Mouse (Mus musculus): ENCODE data around the gene Mavs. TPM values are rescaled to one million over a fixed set of nuclear protein-coding genes. Genes with fewer than 3 reads are reported as not detected.

Mavs gene
- total RNA-seq (2021): 1 to 10 TPM; 6.7 to 6.9 TPM
- long read RNA-seq, experiment 1, transcript Mavs-201 (7 exons, 2,867 nt): major isoform, 15 of 23 reads
- long read RNA-seq, experiment 1, partial matches to known transcripts: 4 of 23 reads
- long read RNA-seq, experiment 1, other reads (novel, unspliced or antisense): 4 of 23 reads
- long read RNA-seq, experiment 2, transcript Mavs-201 (7 exons, 2,867 nt): major isoform, 8 of 13 reads
- long read RNA-seq, experiment 2, partial matches to known transcripts: 1 of 13 reads
- long read RNA-seq, experiment 2, other reads (novel, unspliced or antisense): 1 of 13 reads

DNA sequence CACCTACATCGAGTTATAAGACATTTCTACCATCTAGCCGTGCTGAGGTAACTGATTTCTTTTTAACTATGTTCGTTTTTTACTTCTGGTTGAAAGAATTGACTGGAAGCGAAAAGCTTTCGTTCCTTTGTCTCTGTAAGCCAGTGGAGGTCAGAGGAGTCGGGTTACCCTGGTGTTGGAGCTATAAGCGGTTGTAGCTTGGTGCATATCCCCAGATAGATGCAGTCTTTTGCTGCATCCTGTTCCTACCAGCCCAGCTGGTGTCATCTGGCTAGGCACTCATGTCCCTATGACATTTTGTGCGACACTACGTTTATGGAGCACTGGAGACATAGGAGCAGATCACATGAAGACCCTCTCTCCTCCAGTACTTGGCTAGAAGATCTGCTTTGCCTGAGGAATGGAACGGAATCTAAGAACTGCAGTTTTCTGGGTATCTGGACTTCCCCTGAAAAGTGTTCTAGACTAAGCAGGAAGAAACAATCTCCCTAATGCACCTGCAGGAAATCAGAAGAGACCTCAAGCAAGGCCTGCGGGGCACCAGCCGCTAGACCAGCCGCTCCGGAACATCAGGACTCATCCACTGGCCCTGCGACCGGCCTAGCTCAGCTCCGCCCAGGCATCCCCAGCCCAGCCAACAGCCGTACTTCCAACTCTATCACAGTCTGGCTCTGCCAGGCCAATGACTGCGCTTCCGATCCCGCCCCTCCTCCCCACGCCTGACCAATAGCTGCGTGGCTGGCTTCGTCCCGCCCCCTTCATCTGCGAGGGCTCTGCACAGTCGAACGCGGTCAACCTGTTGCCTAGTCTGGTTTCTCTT, at the start of gene Mavs:
Gene Mavs, plus strand, starts transcription at position 757 of the 820 bp plus-strand sequence.
- Histone ChIP-seq H3K27ac (peak within 1 kb of the TSS; percentile 81), H3K4me3 (peak within 1 kb of the TSS; percentile 54)
- TF ChIP-seq CTCF (IDR thresholded peaks at IDR 0.05): no peak
- DNase-seq (ENCODE audit: extremely low spot score in 1 of 2, low spot score in 2 of 2): peak; percentile 88 to 91
- intact Hi-C loops (cut with DNase I): loop anchor here (1.0 to 2.0 kb wide), 2 partner anchors 23 to 29 kb away; partner anchors contain the start of gene Pank2

- Histone ChIP-seq H3K4me3 (peak overlapping the region; percentile 78), H3K27ac (peak overlapping the region; percentile 80)
- TF ChIP-seq CTCF (IDR thresholded peaks at IDR 0.05): no peak
- no peak for DNase-seq (ENCODE audit: extremely low spot score in 1 of 2, low spot score in 2 of 2)
- intact Hi-C loops (cut with DNase I): no loop called here
Measured at GRCm38 (mm10) chr2:131186343-131186742, 47.5 kb upstream of the Mavs start.

DNA sequence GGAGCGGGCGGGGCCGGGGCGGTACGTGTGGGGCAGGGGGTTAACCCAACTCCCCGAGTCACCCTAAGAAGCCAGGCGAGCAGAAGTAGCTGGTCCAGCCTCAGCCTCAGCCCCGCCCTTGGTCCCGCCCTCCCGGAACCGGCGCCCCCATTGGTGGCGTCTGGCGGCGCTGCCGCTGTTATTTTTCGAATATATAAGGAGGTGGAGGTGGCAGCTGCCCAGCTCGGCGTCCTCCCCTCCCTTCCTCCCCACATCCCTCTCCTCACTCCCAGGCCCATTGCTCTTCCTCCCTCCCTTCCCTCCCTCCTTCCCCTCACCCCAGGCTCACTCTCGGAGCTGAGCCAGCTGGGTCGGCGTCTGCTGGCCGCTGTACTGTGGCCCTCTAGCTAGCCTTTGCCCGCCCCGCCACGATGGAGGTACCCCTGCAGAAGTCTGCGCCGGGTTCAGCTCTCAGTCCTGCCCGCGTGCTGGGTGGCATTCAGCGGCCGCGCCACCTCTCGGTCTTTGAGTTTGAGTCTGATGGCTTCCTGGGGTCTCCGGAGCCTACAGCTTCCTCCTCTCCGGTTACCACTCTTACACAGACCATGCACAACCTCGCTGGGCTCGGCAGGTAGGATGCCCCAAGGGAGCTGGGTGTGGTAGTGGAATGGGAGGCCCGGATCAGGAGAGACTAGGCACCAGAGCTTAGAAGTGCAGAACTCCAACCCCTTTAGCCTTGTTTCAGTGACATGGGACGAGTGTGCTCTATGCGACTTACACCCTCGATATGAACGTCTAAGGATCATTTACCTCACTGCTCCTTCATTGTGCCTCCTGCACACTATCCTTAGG, 46.9 kb upstream of the Mavs start, which contains the start of the genes Cdc25b and Spef1:
Gene Cdc25b, plus strand, starts transcription at position 179 of the 831 bp plus-strand sequence.
Gene Spef1, minus strand, starts transcription at position 512 of the 831 bp plus-strand sequence.
- DNase-seq (ENCODE audit: extremely low spot score in 1 of 2, low spot score in 2 of 2): peak; percentile 78
- Histone ChIP-seq H3K4me3 (peak within 1 kb of the TSS; percentile 78), H3K27ac (peak within 1 kb of the TSS; percentile 80)
- intact Hi-C loops (cut with DNase I): loop anchor here (1.0 kb wide), 1 partner anchor 23 kb away; no protein-coding TSS in a partner anchor
- TF ChIP-seq CTCF (IDR thresholded peaks at IDR 0.05): peak; percentile 50

- intact Hi-C loops (cut with DNase I): loop anchor here (1.0 kb wide), 1 partner anchor 23 kb away; no protein-coding TSS in a partner anchor
- TF ChIP-seq CTCF (IDR thresholded peaks at IDR 0.05): no peak
- Histone ChIP-seq H3K27ac (peak overlapping the region; percentile 80; the same call in 1 of the 2 replicates), H3K4me3 (peak overlapping the region; percentile 78)
- no peak for DNase-seq (ENCODE audit: extremely low spot score in 1 of 2, low spot score in 2 of 2)
Measured at GRCm38 (mm10) chr2:131187602-131187922, 46.3 kb upstream of the Mavs start.

- TF ChIP-seq CTCF (IDR thresholded peaks at IDR 0.05): no peak
- H3K27ac ChIP-seq: no peak overlapping the region
- no peak overlapping the region for H3K4me3 ChIP-seq
- intact Hi-C loops (cut with DNase I): no loop called here
- no peak for DNase-seq (ENCODE audit: extremely low spot score in 1 of 2, low spot score in 2 of 2)
Measured at GRCm38 (mm10) chr2:131188311-131188710, 45.6 kb upstream of the Mavs start.

- intact Hi-C loops (cut with DNase I): no loop called here
- Histone ChIP-seq H3K27ac (no peak overlapping the region), H3K4me3 (no peak overlapping the region)
- DNase-seq (ENCODE audit: extremely low spot score in 1 of 2, low spot score in 2 of 2): no peak
- TF ChIP-seq CTCF (IDR thresholded peaks at IDR 0.05): no peak
Measured at GRCm38 (mm10) chr2:131189521-131190309, 44.1 kb upstream of the Mavs start.

DNA sequence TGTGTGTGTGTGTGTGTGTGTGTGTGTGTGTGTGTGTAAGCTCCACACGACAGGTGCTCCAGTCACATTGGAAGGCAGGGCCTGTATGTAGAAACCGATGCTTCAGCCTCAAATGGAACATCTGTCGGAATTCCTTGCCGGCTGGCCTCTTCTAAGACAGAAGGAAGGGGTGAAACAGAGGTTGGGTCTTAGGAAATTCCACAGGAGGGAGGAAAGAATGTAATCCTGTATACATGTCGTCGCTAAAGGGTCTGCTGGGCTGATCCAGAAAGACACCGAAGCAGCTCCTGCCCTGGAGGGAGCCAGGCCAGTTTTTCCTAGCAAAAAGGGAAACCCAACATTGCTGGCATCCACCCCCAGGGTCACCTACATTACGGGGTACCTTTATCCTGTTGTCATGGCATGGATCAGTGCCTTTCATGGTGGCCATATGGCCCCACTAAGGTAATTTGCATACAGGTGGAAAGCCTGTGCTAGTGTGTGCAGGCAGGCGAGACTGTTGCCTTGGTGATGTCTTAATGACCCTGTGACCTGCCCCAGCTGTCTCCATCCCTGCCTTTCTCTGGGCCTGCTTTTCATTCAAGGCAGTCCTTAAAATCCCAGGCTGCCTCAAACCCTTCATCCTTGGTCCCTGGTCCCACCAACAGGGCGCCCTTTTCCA, 43.4 kb upstream of the Mavs start:
- H3K4me3 ChIP-seq: no peak overlapping the region
- TF ChIP-seq CTCF (IDR thresholded peaks at IDR 0.05): no peak
- H3K27ac ChIP-seq: no peak overlapping the region
- DNase-seq (ENCODE audit: extremely low spot score in 1 of 2, low spot score in 2 of 2): no peak
- intact Hi-C loops (cut with DNase I): no loop called here

- no peak overlapping the region for H3K4me3 ChIP-seq
- intact Hi-C loops (cut with DNase I): no loop called here
- DNase-seq (ENCODE audit: extremely low spot score in 1 of 2, low spot score in 2 of 2): no peak
- TF ChIP-seq CTCF (IDR thresholded peaks at IDR 0.05): no peak
- H3K27ac ChIP-seq: no peak overlapping the region
Measured at GRCm38 (mm10) chr2:131191005-131191390, 42.9 kb upstream of the Mavs start.

GRCm38 (mm10) chr2:131196606-131197316, 37.1 kb upstream of the Mavs start:
- no peak overlapping the region for H3K4me3 ChIP-seq
- intact Hi-C loops (cut with DNase I): no loop called here
- DNase-seq (ENCODE audit: extremely low spot score in 1 of 2, low spot score in 2 of 2): no peak
- TF ChIP-seq CTCF (IDR thresholded peaks at IDR 0.05): no peak
- H3K27ac ChIP-seq: no peak overlapping the region

- Histone ChIP-seq H3K4me3 (no peak overlapping the region), H3K27ac (no peak overlapping the region)
- TF ChIP-seq CTCF (IDR thresholded peaks at IDR 0.05): no peak
- no peak for DNase-seq (ENCODE audit: extremely low spot score in 1 of 2, low spot score in 2 of 2)
- intact Hi-C loops (cut with DNase I): no loop called here
Measured at GRCm38 (mm10) chr2:131200710-131201109, 33.2 kb upstream of the Mavs start.
